8 mouse cellular contexts compared by ENCODE assay signal in genomic region chr12:108121288-108121687, GRCm38 (mm10). TPM values are rescaled to one million over a fixed set of nuclear protein-coding genes. Genes with fewer than 3 reads are reported as not detected.
DNase-seq lines count a peak whose midpoint lies in the region; ATAC-seq and TF ChIP-seq lines count a peak whose summit lies in the region.

No protein-coding gene starts in this region.

- H3K36me3 ChIP-seq in testis, adult 2 months (ENCODE audit: control insufficient read depth, insufficient read depth, low read length): peaks cover 3% of the 10 kb centered on the region; the same call in 1 of the 2 replicates
- peaks cover 9% of the 10 kb centered on the region; the same call in 1 of the 2 replicates for H3K36me3 ChIP-seq in forebrain, embryonic 13.5 days (ENCODE audit: poor library complexity, severe bottlenecking)
- peaks cover 5% of the 10 kb centered on the region; the same call in 1 of the 2 replicates for H3K36me3 ChIP-seq in hindbrain, postnatal 0 days (ENCODE audit: insufficient read depth, low read length)
- H3K36me3 ChIP-seq in midbrain, embryonic 15.5 days (replicated peaks): no peaks in the 10 kb centered on the region

- H3K9ac ChIP-seq in forebrain, embryonic 13.5 days: no peak overlapping the region
- no peak overlapping the region for H3K9ac ChIP-seq in hindbrain, postnatal 0 days (replicated peaks; ENCODE audit: low read length)
- H3K9ac ChIP-seq in midbrain, embryonic 15.5 days: no peak overlapping the region

- H3K4me3 ChIP-seq in testis, adult 2 months (ENCODE audit: control insufficient read depth, low read depth, low read length): no peak overlapping the region
- no peak overlapping the region for H3K4me3 ChIP-seq in forebrain, embryonic 13.5 days
- no peak overlapping the region for H3K4me3 ChIP-seq in hindbrain, postnatal 0 days (ENCODE audit: low read length)
- no peak overlapping the region for H3K4me3 ChIP-seq in midbrain, embryonic 15.5 days

- no peaks in the 10 kb centered on the region for H3K4me1 ChIP-seq in testis, adult 2 months (ENCODE audit: control insufficient read depth, insufficient read depth, low read length)
- H3K4me1 ChIP-seq in forebrain, embryonic 13.5 days: peaks cover 20% of the 10 kb centered on the region
- H3K4me1 ChIP-seq in hindbrain, postnatal 0 days (ENCODE audit: insufficient read depth, low read length): peaks cover 11% of the 10 kb centered on the region; the same call in 1 of the 2 replicates
- peaks cover 12% of the 10 kb centered on the region for H3K4me1 ChIP-seq in midbrain, embryonic 15.5 days

- ATAC-seq in forebrain, embryonic 13.5 days: peak; percentile 83
- peak; percentile 73 for ATAC-seq in hindbrain, postnatal 0 days
- ATAC-seq in midbrain, embryonic 15.5 days (replicated peaks): peak; percentile 82; the same call in 1 of the 2 replicates

- DNase-seq in testis, postnatal 14 days (ENCODE audit: low spot score): no peak
- DNase-seq in c-Kit-positive CD71-negative TER-119-negative erythroid progenitor cells, embryonic 14.5 days (ENCODE audit: low read depth): peak; percentile 47
- peak; percentile 88 for DNase-seq in hindbrain, postnatal 0 days (ENCODE audit: low spot score)
- peak; percentile 73 to 75 for DNase-seq in left cerebral cortex, postnatal 10 days (ENCODE audit: extremely low spot score in 1 of 2, low spot score in 2 of 2)
- peak; percentile 26 to 31 for DNase-seq in thymus, adult 18-20 months

- intact Hi-C loops in left cerebral cortex, postnatal 10 days (cut with DNase I): loop anchor here (5.0 kb wide), 2 partner anchors 79 to 119 kb away; partner anchors contain the start of gene Bcl11b

- WGBS in forebrain, embryonic 13.5 days: 5% methylated on average over 2 of the region's 2 CpGs
- WGBS in hindbrain, postnatal 0 days: 2% methylated on average over 2 of the region's 2 CpGs
- 1% methylated on average over 2 of the region's 2 CpGs for WGBS in midbrain, embryonic 15.5 days

- no peak overlapping the region for H3K4me2 ChIP-seq in forebrain, embryonic 13.5 days
- no peak overlapping the region for H3K4me2 ChIP-seq in hindbrain, postnatal 0 days (ENCODE audit: low read depth, low read length)
- no peak overlapping the region for H3K4me2 ChIP-seq in midbrain, embryonic 15.5 days

- peak; percentile 71; the same call in 1 of the 2 replicates for TF ChIP-seq CTCF in testis, adult 2 months (IDR thresholded peaks at IDR 0.05; ENCODE audit: control insufficient read depth, insufficient read depth, insufficient replicate concordance, low read depth, low read length)
- peak; percentile 95 for TF ChIP-seq CTCF in hindbrain, postnatal 0 days (IDR thresholded peaks at IDR 0.05; ENCODE audit: low read depth)

- no peaks in the 10 kb centered on the region for H3K9me3 ChIP-seq in forebrain, embryonic 13.5 days (replicated peaks)
- H3K9me3 ChIP-seq in hindbrain, postnatal 0 days (ENCODE audit: low read length): no peaks in the 10 kb centered on the region
- no peaks in the 10 kb centered on the region for H3K9me3 ChIP-seq in midbrain, embryonic 15.5 days

- H3K27ac ChIP-seq in testis, adult 2 months (ENCODE audit: control insufficient read depth, insufficient read depth, low read depth, low read length): no peak overlapping the region
- H3K27ac ChIP-seq in forebrain, embryonic 13.5 days: no peak overlapping the region
- H3K27ac ChIP-seq in hindbrain, postnatal 0 days: no peak overlapping the region
- H3K27ac ChIP-seq in midbrain, embryonic 15.5 days: no peak overlapping the region

- TF ChIP-seq POLR2A in testis, adult 2 months (IDR thresholded peaks at IDR 0.05; ENCODE audit: control insufficient read depth, low read depth, low read length): no peak

- H3K27me3 ChIP-seq in testis, adult 2 months (ENCODE audit: control insufficient read depth, insufficient read depth, low read length): no peaks in the 10 kb centered on the region
- H3K27me3 ChIP-seq in forebrain, embryonic 13.5 days: no peaks in the 10 kb centered on the region
- H3K27me3 ChIP-seq in hindbrain, postnatal 0 days (ENCODE audit: insufficient read depth, low read length): no peaks in the 10 kb centered on the region
- no peaks in the 10 kb centered on the region for H3K27me3 ChIP-seq in midbrain, embryonic 15.5 days (replicated peaks)

RNA-seq across cellular contexts. Expression of gene Setd3, which starts 57.8 kb away (rescaled TPM):
- 33.8 and 37.9 TPM in 2 replicates for polyA plus RNA-seq in testis, adult 2 months (2012; rRNA removed)
- 90.0 and 91.6 TPM in 2 replicates for polyA plus RNA-seq in forebrain, embryonic 13.5 days (2015; fragmentation: Nextera tagmentation; extraction: Ambion mirVana)
- total RNA-seq in hindbrain, postnatal 0 days (2014; rRNA removed): 57.4 and 61.3 TPM in 2 replicates
- 87.1 and 90.4 TPM in 2 replicates for polyA plus RNA-seq in hindbrain, postnatal 0 days (2015; fragmentation: Nextera tagmentation; extraction: Ambion mirVana)
- total RNA-seq in left cerebral cortex, postnatal 10 days (2021): 100 to 1,000 TPM; 121 to 127 TPM
- polyA plus RNA-seq in midbrain, embryonic 15.5 days (2015; fragmentation: Nextera tagmentation; extraction: Ambion mirVana): 88.0 and 95.0 TPM in 2 replicates

RNA-seq across cellular contexts. Expression of gene Ccnk, which starts 58.1 kb away (rescaled TPM):
- polyA plus RNA-seq in testis, adult 2 months (2012; rRNA removed): 225 and 271 TPM in 2 replicates
- polyA plus RNA-seq in forebrain, embryonic 13.5 days (2015; fragmentation: Nextera tagmentation; extraction: Ambion mirVana): 4.5 and 5.3 TPM in 2 replicates
- total RNA-seq in hindbrain, postnatal 0 days (2014; rRNA removed): 8.0 and 10.7 TPM in 2 replicates
- 2.3 and 2.8 TPM in 2 replicates for polyA plus RNA-seq in hindbrain, postnatal 0 days (2015; fragmentation: Nextera tagmentation; extraction: Ambion mirVana)
- total RNA-seq in left cerebral cortex, postnatal 10 days (2021): 10 to 100 TPM; 29.1 to 31.1 TPM
- polyA plus RNA-seq in midbrain, embryonic 15.5 days (2015; fragmentation: Nextera tagmentation; extraction: Ambion mirVana): 2.4 and 3.7 TPM in 2 replicates

Comparison
In these comparisons a context has a peak if more than half of its experiments do, and no peak if none do; other contexts are left out.
1. RNA of gene Ccnk, which starts 58.1 kb away (polyA plus RNA-seq): 225 to 271 TPM in testis, adult 2 months; 4.5 to 5.3 TPM in forebrain, embryonic 13.5 days, 2.4 to 3.7 TPM in midbrain, embryonic 15.5 days and 2.3 to 2.8 TPM in hindbrain, postnatal 0 days; every median in the first group is over 10 times any median in the second.
2. Peak in every context shown above with its lines, with median percentiles within 50 percentile points of each other: ATAC-seq.